Mouse (Mus musculus): ENCODE results near the gene Ctcfl. TPM values are rescaled to one million over a fixed set of nuclear protein-coding genes. Genes with fewer than 3 reads are reported as not detected.
A peak's percentile ranks its signal among the peaks of the same experiment; 100 is the strongest.
"Not testable (repeated sequence)": the region's sequence is repeated elsewhere in the genome, so short reads cannot be mapped to it uniquely, and the experiment has no call there.

Ctcfl gene
- polyA plus RNA-seq, 1 experiment, result not detected

DNA sequence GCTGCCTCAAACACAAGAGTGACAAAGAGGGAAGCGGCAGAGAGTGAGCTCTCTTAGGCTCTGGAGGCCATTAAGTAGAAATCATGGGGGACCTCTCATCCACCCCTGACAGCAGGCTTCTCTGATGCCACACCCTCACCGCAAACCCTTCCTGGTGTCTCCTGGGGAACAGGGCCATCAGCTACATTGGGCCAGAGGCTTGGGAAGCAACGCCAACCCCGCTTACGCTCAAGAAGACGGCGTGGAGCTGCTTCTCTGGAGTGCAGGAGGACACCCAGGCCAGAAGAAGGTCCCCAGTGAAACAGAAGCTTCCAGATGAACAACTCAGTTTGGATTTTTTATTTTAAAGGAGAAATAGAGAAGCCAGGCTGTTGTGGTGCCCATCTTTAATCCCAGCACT is 9.8 kb downstream of the Ctcfl start:
- no peaks in the 10 kb centered on the region for H3K4me1 ChIP-seq (ENCODE audit: control insufficient read depth, insufficient read depth, low read length)
- H3K4me3 ChIP-seq (replicated peaks; ENCODE audit: control insufficient read depth, low read depth, low read length), result no peak overlapping the region
- 90% methylated on average over 7 of the region's 7 CpGs for WGBS
- TF ChIP-seq POLR2A (IDR thresholded peaks at IDR 0.05; ENCODE audit: borderline replicate concordance, control insufficient read depth, low read depth, low read length) (no peak), CTCF (IDR thresholded peaks at IDR 0.05; ENCODE audit: control insufficient read depth, insufficient read depth, low read length) (no peak)
- no peak overlapping the region for H3K27ac ChIP-seq (ENCODE audit: control insufficient read depth, insufficient read depth, low read depth, low read length, poor library complexity)

DNA sequence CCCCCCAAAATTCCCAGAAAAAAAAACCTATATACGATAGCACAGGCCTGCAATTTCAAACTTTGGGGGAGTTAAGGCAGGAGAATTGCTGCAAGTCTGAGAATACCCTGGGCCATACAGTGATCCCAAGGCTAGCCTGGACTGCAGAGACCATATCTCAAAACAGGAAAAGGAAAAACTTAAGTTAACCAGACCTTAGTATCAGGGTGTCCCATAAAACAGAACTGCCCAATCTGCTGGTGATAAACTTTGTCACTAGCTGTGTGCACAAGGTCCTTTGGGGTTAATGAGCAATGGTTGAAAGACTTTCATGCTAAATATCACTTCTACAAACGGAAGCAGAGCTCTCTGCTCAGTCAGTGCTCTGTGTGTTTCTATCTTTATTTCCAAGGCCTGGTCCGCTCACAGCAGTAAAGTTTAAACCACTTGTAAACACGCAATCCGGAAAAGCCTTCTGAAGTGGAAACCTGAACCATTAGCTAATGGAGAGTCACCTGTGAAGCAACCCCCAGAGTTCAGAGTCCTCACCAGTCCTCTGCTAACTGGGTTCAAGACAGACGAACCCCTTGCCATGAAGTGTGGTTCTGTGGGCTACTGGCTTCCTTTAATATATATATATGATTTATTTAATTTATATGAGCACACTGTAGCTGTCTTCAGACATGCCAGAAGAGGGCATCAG is 10.7 kb downstream of the Ctcfl start:
- H3K27ac ChIP-seq (ENCODE audit: control insufficient read depth, insufficient read depth, low read depth, low read length, poor library complexity), result no peak overlapping the region
- H3K4me3 ChIP-seq (replicated peaks; ENCODE audit: control insufficient read depth, low read depth, low read length), result no peak overlapping the region
- no peaks in the 10 kb centered on the region for H3K4me1 ChIP-seq (ENCODE audit: control insufficient read depth, insufficient read depth, low read length)
- TF ChIP-seq POLR2A (IDR thresholded peaks at IDR 0.05; ENCODE audit: borderline replicate concordance, control insufficient read depth, low read depth, low read length), result no peak
- TF ChIP-seq CTCF (IDR thresholded peaks at IDR 0.05; ENCODE audit: control insufficient read depth, insufficient read depth, low read length), result no peak
- 77% methylated on average over 6 of the region's 6 CpGs for WGBS

DNA sequence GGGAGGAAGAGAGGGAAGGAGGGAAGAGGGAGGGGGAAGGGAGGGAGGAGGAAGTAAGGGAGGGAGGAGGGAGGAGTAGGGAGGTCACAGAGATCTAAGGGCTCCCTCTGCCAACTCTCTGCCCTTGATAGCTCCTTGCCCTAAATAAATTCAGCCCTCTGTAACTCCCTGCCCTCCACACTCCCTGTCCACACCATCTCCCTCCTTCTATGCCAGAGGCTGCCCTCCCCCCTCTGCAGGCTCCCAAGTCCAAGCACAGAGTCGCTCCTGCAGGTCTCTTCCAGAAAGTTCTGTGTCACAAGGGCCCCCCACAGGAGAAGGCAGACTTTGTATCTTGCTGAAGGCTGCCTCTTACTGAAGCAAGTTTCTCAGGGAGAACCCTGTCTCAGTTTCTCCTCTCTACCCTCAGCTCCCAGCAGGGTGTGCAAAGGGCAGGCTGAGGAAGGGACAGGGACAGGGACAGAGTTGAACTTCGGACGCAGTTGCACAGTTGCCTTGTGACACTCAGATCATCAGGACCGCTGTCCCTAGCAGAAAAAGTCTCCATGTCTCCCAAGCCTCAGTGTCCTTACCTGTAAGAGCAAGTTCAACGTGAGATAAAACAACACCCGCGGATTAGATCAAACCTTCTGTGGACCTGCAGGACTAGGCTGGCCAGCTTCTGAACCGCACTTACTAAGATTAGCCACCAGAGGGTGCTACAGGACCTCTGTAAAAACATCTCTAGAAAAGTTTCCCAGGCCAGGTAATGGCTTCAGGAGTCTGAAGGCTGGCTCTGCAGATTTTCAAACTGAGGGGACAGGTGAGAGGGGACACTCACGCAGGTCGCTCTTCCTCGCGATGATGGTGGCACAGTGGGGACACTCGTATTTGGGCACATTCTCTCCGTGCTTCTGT is 12.2 kb downstream of the Ctcfl start:
- 24% methylated on average over 14 of the region's 14 CpGs for WGBS
- peak; percentile 67 for TF ChIP-seq CTCF (IDR thresholded peaks at IDR 0.05; ENCODE audit: control insufficient read depth, insufficient read depth, low read length)
- no peak for TF ChIP-seq POLR2A (IDR thresholded peaks at IDR 0.05; ENCODE audit: borderline replicate concordance, control insufficient read depth, low read depth, low read length)
- no peak overlapping the region for H3K4me3 ChIP-seq (replicated peaks; ENCODE audit: control insufficient read depth, low read depth, low read length)
- no peaks in the 10 kb centered on the region for H3K4me1 ChIP-seq (ENCODE audit: control insufficient read depth, insufficient read depth, low read length)
- H3K27ac ChIP-seq (ENCODE audit: control insufficient read depth, insufficient read depth, low read depth, low read length, poor library complexity), result no peak overlapping the region

DNA sequence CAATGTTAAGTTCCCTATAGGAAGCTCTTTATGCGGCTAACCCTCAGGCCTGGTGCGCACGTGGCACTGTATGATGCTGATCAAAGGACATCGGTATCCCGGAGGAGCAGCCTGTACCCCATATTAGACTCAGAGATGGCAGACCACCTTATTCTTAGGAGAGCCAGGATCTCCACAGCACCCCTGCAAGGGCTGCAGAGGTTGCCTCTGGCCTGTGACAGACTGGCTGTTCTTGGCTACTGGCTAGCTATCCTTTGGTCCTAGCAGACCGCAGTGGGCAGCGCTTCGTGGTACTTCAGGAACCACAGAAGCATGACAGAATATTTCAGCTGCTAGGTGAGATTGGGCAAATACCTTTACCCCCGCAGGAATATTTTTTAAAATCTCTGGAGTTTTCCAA is 12.9 kb downstream of the Ctcfl start:
- Histone ChIP-seq H3K4me3 (replicated peaks; ENCODE audit: control insufficient read depth, low read depth, low read length) (no peak overlapping the region), H3K27ac (ENCODE audit: control insufficient read depth, insufficient read depth, low read depth, low read length, poor library complexity) (no peak overlapping the region), H3K4me1 (ENCODE audit: control insufficient read depth, insufficient read depth, low read length) (no peaks in the 10 kb centered on the region)
- TF ChIP-seq POLR2A (IDR thresholded peaks at IDR 0.05; ENCODE audit: borderline replicate concordance, control insufficient read depth, low read depth, low read length) (no peak), CTCF (IDR thresholded peaks at IDR 0.05; ENCODE audit: control insufficient read depth, insufficient read depth, low read length) (no peak)
- 77% methylated on average over 9 of the region's 9 CpGs for WGBS

DNA sequence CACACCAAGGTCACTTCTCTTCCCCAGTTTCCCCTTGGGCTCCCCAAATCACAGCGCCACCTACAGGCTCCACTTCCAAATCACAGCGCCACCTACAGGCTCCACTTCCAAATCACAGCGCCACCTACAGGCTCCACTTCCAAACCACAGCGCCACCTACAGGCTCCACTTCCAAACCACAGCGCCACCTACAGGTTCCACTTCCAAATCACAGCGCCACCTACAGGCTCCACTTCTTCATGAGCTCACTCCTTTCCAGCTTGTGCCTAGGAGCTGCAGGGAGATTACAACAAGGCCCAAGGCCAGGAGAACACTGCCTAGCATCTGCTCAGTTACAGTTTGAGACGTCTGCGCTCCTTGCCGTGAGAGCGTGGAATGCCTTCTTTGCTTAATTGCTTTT is 22.0 kb downstream of the Ctcfl start:
- H3K4me3 ChIP-seq (replicated peaks; ENCODE audit: control insufficient read depth, low read depth, low read length); H3K27ac ChIP-seq (ENCODE audit: control insufficient read depth, insufficient read depth, low read depth, low read length, poor library complexity); H3K4me1 ChIP-seq (ENCODE audit: control insufficient read depth, insufficient read depth, low read length): not testable (repeated sequence)
- WGBS, result 91% methylated on average over 10 of the region's 10 CpGs
- peak; percentile 70 for TF ChIP-seq CTCF (IDR thresholded peaks at IDR 0.05; ENCODE audit: control insufficient read depth, insufficient read depth, low read length)

DNA sequence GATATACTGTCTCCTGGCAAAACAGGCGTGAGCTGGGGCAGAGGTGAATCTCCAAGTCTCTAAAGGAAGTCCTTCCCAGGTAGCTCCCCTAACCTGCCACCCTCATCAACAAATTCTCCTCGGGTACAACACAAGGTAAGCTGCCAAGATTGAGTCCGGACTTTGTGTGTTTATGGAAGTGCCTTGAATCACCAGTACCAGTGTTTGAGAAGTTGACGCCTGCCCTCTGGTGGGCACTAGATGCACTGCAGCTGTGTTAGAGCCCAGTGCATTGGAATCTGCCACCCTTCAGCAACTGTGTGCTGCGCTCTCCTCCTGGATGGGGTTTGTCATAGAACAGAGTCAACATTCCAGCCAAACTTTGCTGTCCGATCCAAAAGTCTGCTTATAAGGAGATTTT is 29.9 kb downstream of the Ctcfl start:
- 16% methylated on average over 6 of the region's 6 CpGs for WGBS
- Histone ChIP-seq H3K4me1 (ENCODE audit: control insufficient read depth, insufficient read depth, low read length) (no peaks in the 10 kb centered on the region; the same call in 1 of the 2 replicates), H3K4me3 (replicated peaks; ENCODE audit: control insufficient read depth, low read depth, low read length) (no peak overlapping the region), H3K27ac (ENCODE audit: control insufficient read depth, insufficient read depth, low read depth, low read length, poor library complexity) (no peak overlapping the region)
- peak; percentile 99 for TF ChIP-seq CTCF (IDR thresholded peaks at IDR 0.05; ENCODE audit: control insufficient read depth, insufficient read depth, low read length)
- TF ChIP-seq POLR2A (IDR thresholded peaks at IDR 0.05; ENCODE audit: borderline replicate concordance, control insufficient read depth, low read depth, low read length), result no peak

DNA sequence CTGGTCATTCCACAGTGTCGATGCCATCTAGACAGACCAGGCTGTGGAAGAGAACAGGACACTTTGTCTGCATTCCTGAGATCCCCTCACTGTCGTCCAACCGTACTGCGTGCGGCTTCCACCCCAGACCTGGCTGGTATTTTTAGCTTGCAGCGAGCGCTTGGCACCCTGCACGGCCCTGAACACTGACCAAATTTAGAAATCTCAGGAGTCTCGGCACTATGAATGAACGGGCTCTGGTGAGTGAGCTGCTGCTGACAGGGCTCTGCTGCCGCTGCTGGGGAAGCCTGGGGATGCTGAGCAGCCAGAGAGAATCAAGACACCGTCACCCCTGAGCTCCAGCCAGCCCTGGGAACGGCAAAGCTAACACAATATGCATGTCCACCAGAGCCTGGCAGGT is 31.9 kb downstream of the Ctcfl start:
- no peak overlapping the region for H3K27ac ChIP-seq (ENCODE audit: control insufficient read depth, insufficient read depth, low read depth, low read length, poor library complexity)
- whole genome bisulfite sequencing, result 83% methylated on average over 13 of the region's 13 CpGs
- no peak overlapping the region for H3K4me3 ChIP-seq (replicated peaks; ENCODE audit: control insufficient read depth, low read depth, low read length)
- peaks cover 2% of the 10 kb centered on the region; the same call in 1 of the 2 replicates for H3K4me1 ChIP-seq (ENCODE audit: control insufficient read depth, insufficient read depth, low read length)
- TF ChIP-seq POLR2A (IDR thresholded peaks at IDR 0.05; ENCODE audit: borderline replicate concordance, control insufficient read depth, low read depth, low read length) (no peak), CTCF (IDR thresholded peaks at IDR 0.05; ENCODE audit: control insufficient read depth, insufficient read depth, low read length) (no peak)

DNA sequence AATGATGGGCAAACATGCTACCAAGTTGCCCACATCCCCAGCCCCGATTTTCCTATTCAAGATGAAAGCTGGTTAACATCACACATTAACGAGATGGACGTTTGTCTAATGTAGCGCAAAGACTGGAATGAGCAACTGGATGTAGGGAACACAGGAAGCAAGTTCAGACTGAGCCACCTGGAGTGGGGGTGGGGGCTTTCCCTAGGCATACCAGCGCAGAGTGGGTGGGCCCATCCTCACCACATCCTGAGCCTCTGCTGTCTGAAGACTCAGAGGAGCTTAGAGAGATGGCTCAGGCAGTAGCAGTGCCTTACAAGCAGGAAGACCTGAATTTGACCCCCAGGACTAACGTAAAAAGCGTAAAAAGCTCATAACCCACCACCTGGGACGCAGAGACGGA is 33.6 kb downstream of the Ctcfl start:
- Histone ChIP-seq H3K4me3 (replicated peaks; ENCODE audit: control insufficient read depth, low read depth, low read length) (no peak overlapping the region), H3K27ac (ENCODE audit: control insufficient read depth, insufficient read depth, low read depth, low read length, poor library complexity) (no peak overlapping the region), H3K4me1 (ENCODE audit: control insufficient read depth, insufficient read depth, low read length) (peaks cover 3% of the 10 kb centered on the region; the same call in 1 of the 2 replicates)
- 72% methylated on average over 9 of the region's 9 CpGs for WGBS
- TF ChIP-seq POLR2A (IDR thresholded peaks at IDR 0.05; ENCODE audit: borderline replicate concordance, control insufficient read depth, low read depth, low read length) (no peak), CTCF (IDR thresholded peaks at IDR 0.05; ENCODE audit: control insufficient read depth, insufficient read depth, low read length) (no peak)

Data from bone marrow, adult 2 months (tissue).